Mouse (Mus musculus) liver, embryonic 11.5 days (tissue): ENCODE data around the gene Apbb2. TPM values are rescaled to one million over a fixed set of nuclear protein-coding genes. Genes with fewer than 3 reads are reported as not detected.

Experiments used
- ATAC-seq: fragments of 200-750 bp; cut with Nextera tagmentation; replicated peaks from 2 replicates; pipeline ENCODE4 v1.8.0; 2017; ENCODE audit warnings: moderate number of reproducible peaks, mild to moderate bottlenecking, moderate TSS enrichment, moderate library complexity; ENCODE audit not compliant: low FRiP score
- DNase-seq: peaks from one replicate; pipeline ENCODE4 v3.0.0-alpha.2; 2017; ENCODE audit warnings: low spot score
- H3K27ac ChIP-seq: fragments of 300-500 bp; sonication (generic); 2 replicates; pipeline ENCODE4 v1.5.1; 2014; ENCODE audit warnings: mild to moderate bottlenecking, low read depth, low read length, control low read depth
- H3K27me3 ChIP-seq: fragments of 300-500 bp; sonication (generic); replicated peaks from 2 replicates; pipeline ENCODE4 v1.6.1; 2014; ENCODE audit warnings: low read length, mixed read lengths; ENCODE audit not compliant: control insufficient read depth, insufficient read depth
- H3K36me3 ChIP-seq: fragments of 300-500 bp; sonication (generic); 2 replicates; pipeline ENCODE4 v1.6.1; 2014; ENCODE audit warnings: mild to moderate bottlenecking, low read length, moderate library complexity, mixed read lengths; ENCODE audit not compliant: control insufficient read depth, insufficient read depth
- H3K4me1 ChIP-seq: fragments of 300-500 bp; sonication (generic); replicated peaks from 2 replicates; pipeline ENCODE4 v1.6.1; 2014; ENCODE audit warnings: low read length, mixed read lengths; ENCODE audit not compliant: control insufficient read depth, insufficient read depth
- H3K4me2 ChIP-seq: fragments of 300-500 bp; sonication (generic); 2 replicates; pipeline ENCODE4 v1.6.1; 2014; ENCODE audit warnings: mild to moderate bottlenecking, control low read depth, moderate library complexity
- H3K4me3 ChIP-seq: fragments of 300-500 bp; sonication (generic); 2 replicates; pipeline ENCODE4 v1.5.1; 2014; ENCODE audit warnings: low read depth, low read length, control low read depth
- H3K9ac ChIP-seq: fragments of 300-500 bp; sonication (generic); 2 replicates; pipeline ENCODE4 v1.6.1; 2014; ENCODE audit warnings: low read depth, low read length, control low read depth
- H3K9me3 ChIP-seq: fragments of 300-500 bp; sonication (generic); 2 replicates; pipeline ENCODE4 v1.6.1; 2016; ENCODE audit warnings: low read length, inconsistent platforms, mixed read lengths; ENCODE audit not compliant: control insufficient read depth
- WGBS: fragments of 180-500 bp; shearing (Covaris S2); extraction: QIAGEN DNeasy Blood & Tissue Kit; methylation state at CpG from one replicate; pipeline ENCODE4 v1.1.7; 2014; 5-methylcytosine and 5-hydroxymethylcytosine counted together
- polyA plus RNA-seq: library from polyadenylated mRNA; unstranded; fragments of >200 nt; fragmentation: Nextera tagmentation; extraction: Ambion mirVana; gene quantifications from 2 replicates; pipeline ENCODE4 v1.2.1, GENCODE M21; 2014

The Apbb2 gene
- 11.7 and 14.2 TPM in 2 replicates for polyA plus RNA-seq

DNA sequence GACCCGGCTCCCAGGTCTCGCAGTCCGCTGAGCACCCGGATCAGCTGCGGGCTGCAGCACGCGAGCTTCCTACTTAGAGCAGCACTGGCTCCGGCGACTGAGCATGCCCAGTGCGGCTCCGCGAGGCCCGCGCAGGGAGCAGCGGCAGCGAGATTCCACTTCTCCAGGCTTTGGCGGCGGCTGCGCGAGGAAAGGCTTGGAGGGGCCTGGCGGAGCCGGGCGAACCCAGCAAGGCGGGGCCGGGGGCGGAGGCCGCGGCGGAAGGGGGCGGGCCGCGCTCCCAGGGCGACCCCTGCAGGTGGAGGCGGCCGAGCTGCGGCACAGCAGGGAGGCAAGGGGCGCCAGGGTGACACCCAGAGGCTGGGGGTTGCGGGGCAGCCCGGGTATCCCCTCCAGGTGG, at the start of gene Apbb2:
Gene Apbb2 (minus strand): TSS at position 188 of the 400 bp plus-strand sequence.
- peaks cover 47% of the 10 kb centered on the region for H3K27me3 ChIP-seq
- H3K9ac ChIP-seq, result peak within 1 kb of the TSS; percentile 68
- H3K4me3 ChIP-seq, result peak within 1 kb of the TSS; percentile 68
- 0 out of 2 replicates have a peak, but pooled peaks cover 3% of the 10 kb centered on the region for H3K4me1 ChIP-seq
- no peaks in the 10 kb centered on the region for H3K36me3 ChIP-seq
- ATAC-seq, result peak; percentile 85
- H3K4me2 ChIP-seq, result peak within 1 kb of the TSS; percentile 86
- 0% methylated on average over 37 of the region's 39 CpGs for WGBS
- H3K9me3 ChIP-seq, result no peaks in the 10 kb centered on the region
- peak; percentile 83 for DNase-seq
- H3K27ac ChIP-seq, result peak within 1 kb of the TSS; percentile 88

DNA sequence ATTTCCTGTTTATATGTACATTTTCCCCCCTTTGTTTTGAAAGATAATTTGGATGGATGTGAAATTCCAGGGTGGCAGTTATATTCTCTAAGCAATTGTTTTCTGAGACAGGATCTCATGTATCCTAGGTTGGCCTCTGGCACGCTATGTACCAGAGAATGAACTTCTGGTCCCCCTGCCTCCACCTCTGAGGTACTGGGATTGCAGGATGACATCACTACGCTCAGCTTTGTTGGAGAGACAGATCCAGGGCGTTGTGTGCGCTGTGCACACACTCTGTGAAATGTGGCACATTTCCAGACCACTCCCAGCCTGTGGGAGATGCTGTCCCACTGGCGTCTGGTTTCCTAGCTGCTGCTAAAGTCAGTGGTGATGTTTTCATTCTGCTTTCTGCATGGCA, 35.6 kb upstream of the Apbb2 start:
- Histone ChIP-seq H3K27me3 (no peaks in the 10 kb centered on the region), H3K4me3 (no peak overlapping the region), H3K36me3 (no peaks in the 10 kb centered on the region), H3K9ac (no peak overlapping the region), H3K27ac (no peak overlapping the region), H3K4me2 (no peak overlapping the region), H3K4me1 (no peaks in the 10 kb centered on the region), H3K9me3 (no peaks in the 10 kb centered on the region)
- DNase-seq, result no peak
- no peak for ATAC-seq
- 64% methylated on average over 5 of the region's 5 CpGs for WGBS

- no peaks in the 10 kb centered on the region for H3K4me1 ChIP-seq
- H3K27me3 ChIP-seq, result no peaks in the 10 kb centered on the region
- WGBS, result 36% methylated on average over 7 of the region's 7 CpGs
- no peak overlapping the region for H3K9ac ChIP-seq
- no peak for DNase-seq
- H3K9me3 ChIP-seq, result no peaks in the 10 kb centered on the region
- H3K27ac ChIP-seq, result no peak overlapping the region
- no peak overlapping the region for H3K4me2 ChIP-seq
- no peak for ATAC-seq
- H3K4me3 ChIP-seq, result no peak overlapping the region
- H3K36me3 ChIP-seq, result no peaks in the 10 kb centered on the region
Measured at GRCm38 (mm10) chr5:66647504-66647903, 28.9 kb upstream of the Apbb2 start.

GRCm38 (mm10) chr5:66643260-66643659, 24.7 kb upstream of the Apbb2 start:
- WGBS, result 67% methylated on average over 5 of the region's 5 CpGs
- H3K4me2 ChIP-seq, result no peak overlapping the region
- no peak overlapping the region for H3K4me3 ChIP-seq
- no peaks in the 10 kb centered on the region for H3K4me1 ChIP-seq
- no peak overlapping the region for H3K9ac ChIP-seq
- no peaks in the 10 kb centered on the region for H3K36me3 ChIP-seq
- 0 out of 2 replicates have a peak, but pooled peaks cover 3% of the 10 kb centered on the region for H3K9me3 ChIP-seq
- DNase-seq, result no peak
- H3K27me3 ChIP-seq, result no peaks in the 10 kb centered on the region
- no peak overlapping the region for H3K27ac ChIP-seq
- ATAC-seq, result no peak

GRCm38 (mm10) chr5:66642156-66642555, 23.6 kb upstream of the Apbb2 start:
- Histone ChIP-seq H3K27me3 (no peaks in the 10 kb centered on the region), H3K9ac (no peak overlapping the region), H3K4me1 (no peaks in the 10 kb centered on the region), H3K4me3 (no peak overlapping the region), H3K9me3 (0 out of 2 replicates have a peak, but pooled peaks cover 3% of the 10 kb centered on the region), H3K27ac (no peak overlapping the region), H3K4me2 (no peak overlapping the region), H3K36me3 (no peaks in the 10 kb centered on the region)
- DNase-seq (no peak), ATAC-seq (no peak)
- 78% methylated on average over 4 of the region's 4 CpGs for WGBS

- no peak overlapping the region for H3K27ac ChIP-seq
- no peaks in the 10 kb centered on the region for H3K27me3 ChIP-seq
- 71% methylated on average over 10 of the region's 10 CpGs for WGBS
- H3K9ac ChIP-seq, result no peak overlapping the region
- DNase-seq, result no peak
- H3K4me3 ChIP-seq, result no peak overlapping the region
- no peaks in the 10 kb centered on the region for H3K4me1 ChIP-seq
- H3K4me2 ChIP-seq, result no peak overlapping the region
- H3K9me3 ChIP-seq, result no peaks in the 10 kb centered on the region
- no peak for ATAC-seq
- H3K36me3 ChIP-seq, result no peaks in the 10 kb centered on the region
Measured at GRCm38 (mm10) chr5:66635459-66636079, 17.0 kb upstream of the Apbb2 start.

DNA sequence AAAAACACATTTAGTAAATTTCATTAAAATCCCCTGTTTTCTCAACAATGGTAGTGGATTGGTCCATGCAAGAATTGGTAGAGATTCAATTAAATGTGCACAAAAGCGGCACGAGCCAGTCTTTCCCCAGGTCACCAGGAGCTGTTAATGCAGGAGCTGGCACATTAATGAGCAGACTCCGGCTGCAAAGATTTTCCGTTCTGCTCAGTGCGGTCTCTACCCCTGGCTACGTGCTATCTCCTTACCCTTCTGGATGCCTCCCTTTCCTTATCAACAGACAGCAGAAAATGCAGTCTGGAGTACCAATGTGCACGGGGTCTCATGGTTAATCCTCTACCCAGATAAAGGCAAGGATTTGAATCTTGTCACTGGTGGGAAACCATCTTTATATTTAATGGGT, 9.2 kb upstream of the Apbb2 start:
- Histone ChIP-seq H3K9ac (no peak overlapping the region), H3K27me3 (no peaks in the 10 kb centered on the region), H3K4me2 (no peak overlapping the region), H3K27ac (no peak overlapping the region), H3K4me1 (no peaks in the 10 kb centered on the region), H3K4me3 (no peak overlapping the region), H3K9me3 (no peaks in the 10 kb centered on the region), H3K36me3 (no peaks in the 10 kb centered on the region)
- ATAC-seq, result no peak
- WGBS, result 42% methylated on average over 7 of the region's 7 CpGs
- no peak for DNase-seq

DNA sequence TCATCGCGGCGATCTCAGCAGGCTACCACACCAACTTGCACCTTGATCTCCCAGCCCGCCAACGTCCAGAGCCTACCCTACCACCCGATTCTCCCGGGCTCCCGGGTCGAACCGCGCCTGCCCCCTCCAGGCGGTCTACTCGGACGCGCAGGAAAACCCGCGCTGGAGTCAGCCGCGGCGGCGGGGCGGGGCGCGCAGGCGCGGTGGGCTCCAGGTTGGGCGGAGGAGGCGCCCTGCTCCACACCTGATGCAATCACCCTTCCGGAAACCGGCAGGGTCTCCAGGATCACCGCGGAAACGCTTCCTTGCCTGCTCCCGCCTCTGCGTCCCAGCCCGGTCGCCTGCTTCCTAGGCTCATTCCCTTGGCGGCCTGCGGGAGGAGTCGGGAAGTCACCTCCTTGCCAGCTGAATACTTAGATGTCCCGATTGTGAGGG, 1.6 kb upstream of the Apbb2 start:
- H3K27me3 ChIP-seq, result peaks cover 47% of the 10 kb centered on the region
- no peaks in the 10 kb centered on the region for H3K36me3 ChIP-seq
- H3K4me3 ChIP-seq, result peak overlapping the region; percentile 51
- peak overlapping the region; percentile 59 for H3K4me2 ChIP-seq
- H3K9ac ChIP-seq, result peak overlapping the region; percentile 48; the same call in 1 of the 2 replicates
- H3K9me3 ChIP-seq, result no peaks in the 10 kb centered on the region
- WGBS, result under 1% methylated on average over 36 of the region's 41 CpGs
- DNase-seq (peak; percentile 70), ATAC-seq (peak; percentile 55; the same call in 1 of the 2 replicates)
- no peak overlapping the region; the same call in 1 of the 2 replicates for H3K27ac ChIP-seq
- 0 out of 2 replicates have a peak, but pooled peaks cover 3% of the 10 kb centered on the region for H3K4me1 ChIP-seq

DNA sequence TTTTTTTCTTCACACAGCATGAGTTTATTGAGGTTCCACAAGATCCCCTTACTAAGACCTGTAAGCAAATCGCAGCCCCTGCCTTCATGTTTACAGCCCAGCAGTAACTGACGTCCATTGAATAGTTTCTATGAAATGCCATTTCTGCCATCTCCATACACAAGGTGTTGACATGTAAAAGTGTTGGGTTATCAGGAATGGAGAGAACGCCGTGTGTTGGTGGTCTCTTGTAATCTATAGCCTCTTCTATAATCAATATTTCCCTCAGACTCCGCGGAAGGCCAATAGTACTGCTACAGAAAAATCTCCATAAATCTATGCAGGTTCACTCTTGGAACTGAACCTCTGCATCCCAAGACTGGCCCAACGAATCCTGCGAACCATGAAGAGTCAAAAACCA, 1.1 kb upstream of the Apbb2 start:
- peaks cover 47% of the 10 kb centered on the region for H3K27me3 ChIP-seq
- WGBS, result 42% methylated on average over 8 of the region's 8 CpGs
- H3K4me2 ChIP-seq, result peak overlapping the region; percentile 59
- H3K36me3 ChIP-seq, result no peaks in the 10 kb centered on the region
- DNase-seq, result no peak
- no peak overlapping the region for H3K27ac ChIP-seq
- ATAC-seq, result no peak
- 0 out of 2 replicates have a peak overlapping the region, but pooled peaks have one; percentile 48 for H3K9ac ChIP-seq
- H3K9me3 ChIP-seq, result no peaks in the 10 kb centered on the region
- peak overlapping the region; percentile 51 for H3K4me3 ChIP-seq
- 0 out of 2 replicates have a peak, but pooled peaks cover 3% of the 10 kb centered on the region for H3K4me1 ChIP-seq
